Mouse (Mus musculus) limb, embryonic 11.5 days (tissue): ENCODE data around the gene Mgat1. TPM values are rescaled to one million over a fixed set of nuclear protein-coding genes. Genes with fewer than 3 reads are reported as not detected.
A peak's percentile ranks its signal among the peaks of the same experiment; 100 is the strongest.

ENCODE experiments used
- ATAC-seq: fragments of 200-750 bp; cut with Nextera tagmentation; 2 replicates; pipeline ENCODE4 v1.8.0; 2017; ENCODE audit warnings: low read depth; ENCODE audit not compliant: insufficient number of reproducible peaks, low FRiP score, low TSS enrichment
- DNase-seq: peaks from one replicate; pipeline ENCODE4 v3.0.0-alpha.2; 2015; ENCODE audit warnings: low spot score
- H3K27ac ChIP-seq: fragments of 300-500 bp; sonication (generic); replicated peaks from 2 replicates; pipeline ENCODE4 v1.5.1; 2014; ENCODE audit warnings: low read depth, mild to moderate bottlenecking, low read length
- H3K27me3 ChIP-seq: fragments of 300-500 bp; sonication (generic); 2 replicates; pipeline ENCODE4 v1.6.1; 2014; ENCODE audit warnings: mild to moderate bottlenecking, low read length, mixed read lengths; ENCODE audit not compliant: control insufficient read depth, insufficient read depth
- H3K36me3 ChIP-seq: fragments of 300-500 bp; sonication (generic); 2 replicates; pipeline ENCODE4 v1.6.1; 2014; ENCODE audit warnings: mild to moderate bottlenecking, low read length, moderate library complexity, mixed read lengths; ENCODE audit not compliant: control insufficient read depth, insufficient read depth
- H3K4me1 ChIP-seq: fragments of 300-500 bp; sonication (generic); 2 replicates; pipeline ENCODE4 v1.6.1; 2014; ENCODE audit warnings: low read length, mixed read lengths; ENCODE audit not compliant: control insufficient read depth, insufficient read depth
- H3K4me2 ChIP-seq: fragments of 300-500 bp; sonication (generic); 2 replicates; pipeline ENCODE4 v1.6.1; 2014; ENCODE audit warnings: low read depth, mild to moderate bottlenecking, moderate library complexity; ENCODE audit not compliant: severe bottlenecking
- H3K4me3 ChIP-seq: fragments of 300-500 bp; sonication (generic); 2 replicates; pipeline ENCODE4 v1.5.1; 2014; ENCODE audit warnings: low read depth, low read length
- H3K9ac ChIP-seq: fragments of 300-500 bp; sonication (generic); 2 replicates; pipeline ENCODE4 v1.6.1; 2014; ENCODE audit warnings: mild to moderate bottlenecking, low read length
- H3K9me3 ChIP-seq: fragments of 300-500 bp; sonication (generic); 2 replicates; pipeline ENCODE4 v1.6.1; 2016; ENCODE audit warnings: low read length; ENCODE audit not compliant: control insufficient read depth
- WGBS: fragments of 180-500 bp; shearing (Covaris S2); extraction: QIAGEN DNeasy Blood & Tissue Kit; methylation state at CpG from one replicate; pipeline ENCODE4 v1.1.7; 2014; 5-methylcytosine and 5-hydroxymethylcytosine counted together
- polyA plus RNA-seq: library from polyadenylated mRNA; unstranded; fragments of >200 nt; fragmentation: Nextera tagmentation; extraction: Ambion mirVana; gene quantifications from 2 replicates; pipeline ENCODE4 v1.2.1, GENCODE M21; 2014

Mgat1 gene
- polyA plus RNA-seq, 1 experiment from 2014 or later: 41.1 TPM

GRCm38 (mm10) chr11:49235459-49236207, 8.4 kb upstream of the Mgat1 start:
- Histone ChIP-seq H3K36me3 (no peaks in the 10 kb centered on the region), H3K27ac (no peak overlapping the region), H3K9me3 (no peaks in the 10 kb centered on the region), H3K4me3 (no peak overlapping the region), H3K4me2 (no peak overlapping the region), H3K27me3 (no peaks in the 10 kb centered on the region), H3K4me1 (no peaks in the 10 kb centered on the region), H3K9ac (no peak overlapping the region)
- ATAC-seq: no peak
- WGBS: 67% methylated on average over 3 of the region's 3 CpGs
- no peak for DNase-seq

DNA sequence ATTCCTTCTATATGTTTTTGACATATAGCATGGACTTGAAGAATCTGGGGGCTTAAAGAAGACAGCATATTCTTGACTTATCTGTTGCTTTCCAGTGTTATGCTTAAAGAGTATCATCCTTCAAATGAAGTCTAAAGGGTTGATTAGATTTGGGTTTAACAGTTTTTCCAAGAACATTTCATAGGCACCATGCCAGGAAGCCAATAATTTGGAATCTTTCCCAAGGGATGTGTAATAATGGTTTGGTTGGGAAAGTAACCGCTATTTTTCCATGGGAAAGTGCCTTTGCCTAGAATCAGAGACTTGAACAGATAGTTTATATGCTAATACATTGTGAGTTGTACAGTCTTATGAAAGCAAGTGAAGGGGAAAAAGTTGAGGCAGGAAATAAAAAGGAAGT, 7.1 kb upstream of the Mgat1 start:
- WGBS: 67% methylated on average over 1 of the region's 1 CpGs
- H3K4me2 ChIP-seq: no peak overlapping the region
- DNase-seq: no peak

GRCm38 (mm10) chr11:49237532-49237931, 6.5 kb upstream of the Mgat1 start:
- Histone ChIP-seq H3K27me3 (no peaks in the 10 kb centered on the region), H3K9me3 (no peaks in the 10 kb centered on the region), H3K36me3 (no peaks in the 10 kb centered on the region), H3K4me3 (no peak overlapping the region), H3K4me1 (no peaks in the 10 kb centered on the region), H3K27ac (no peak overlapping the region), H3K9ac (no peak overlapping the region), H3K4me2 (no peak overlapping the region)
- DNase-seq (no peak), ATAC-seq (no peak)
- WGBS: 64% methylated on average over 2 of the region's 2 CpGs

More for the DNA sequence above, 7.1 kb upstream of the Mgat1 start:
- Histone ChIP-seq H3K27ac (no peak overlapping the region), H3K4me1 (no peaks in the 10 kb centered on the region), H3K4me3 (no peak overlapping the region), H3K36me3 (no peaks in the 10 kb centered on the region), H3K27me3 (no peaks in the 10 kb centered on the region), H3K9ac (no peak overlapping the region), H3K9me3 (no peaks in the 10 kb centered on the region)
- no peak for ATAC-seq

GRCm38 (mm10) chr11:49240310-49240709, 3.7 kb upstream of the Mgat1 start:
- no peak for DNase-seq
- Histone ChIP-seq H3K27me3 (no peaks in the 10 kb centered on the region), H3K27ac (no peak overlapping the region), H3K36me3 (no peaks in the 10 kb centered on the region), H3K4me2 (no peak overlapping the region), H3K9me3 (no peaks in the 10 kb centered on the region), H3K4me1 (peaks cover 7% of the 10 kb centered on the region; the same call in 1 of the 2 replicates), H3K9ac (no peak overlapping the region), H3K4me3 (no peak overlapping the region)
- 76% methylated on average over 1 of the region's 1 CpGs for WGBS
- ATAC-seq: no peak

- Histone ChIP-seq H3K9ac (no peak overlapping the region), H3K4me3 (no peak overlapping the region), H3K4me1 (peaks cover 9% of the 10 kb centered on the region; the same call in 1 of the 2 replicates), H3K9me3 (no peaks in the 10 kb centered on the region), H3K27me3 (no peaks in the 10 kb centered on the region), H3K27ac (no peak overlapping the region), H3K4me2 (no peak overlapping the region), H3K36me3 (no peaks in the 10 kb centered on the region)
- WGBS: 84% methylated on average over 4 of the region's 4 CpGs
- ATAC-seq (no peak), DNase-seq (no peak)
These were observed 3.1 kb upstream of the Mgat1 start for GRCm38 (mm10) chr11:49240874-49241273.

DNA sequence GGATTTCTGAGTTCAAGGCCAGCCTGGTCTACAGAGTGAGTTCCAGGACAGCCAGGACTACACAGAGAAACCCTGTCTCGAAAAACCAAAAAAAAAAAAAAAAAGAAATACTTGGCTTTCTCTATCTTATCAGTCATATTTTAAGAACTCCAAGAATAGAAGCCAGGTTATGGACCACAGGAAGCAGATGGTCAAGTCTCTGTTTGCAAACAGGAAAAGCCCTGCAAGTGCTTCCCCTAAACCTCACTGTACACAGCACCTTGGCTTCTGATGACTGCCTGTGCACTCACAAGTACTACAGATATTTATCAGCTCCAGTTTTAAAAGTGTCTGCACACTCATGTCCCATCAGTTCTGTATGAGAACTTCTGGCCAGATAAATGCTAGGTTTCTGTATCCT, 2.5 kb upstream of the Mgat1 start:
- H3K4me2 ChIP-seq: no peak overlapping the region
- ATAC-seq (no peak), DNase-seq (no peak)
- H3K4me3 ChIP-seq: no peak overlapping the region
- H3K9ac ChIP-seq: no peak overlapping the region
- no peaks in the 10 kb centered on the region for H3K27me3 ChIP-seq
- no peaks in the 10 kb centered on the region for H3K36me3 ChIP-seq
- no CpG with 5 or more reads among the region's 1 CpGs for WGBS
- H3K9me3 ChIP-seq: no peaks in the 10 kb centered on the region
- H3K4me1 ChIP-seq: peaks cover 9% of the 10 kb centered on the region; the same call in 1 of the 2 replicates
- H3K27ac ChIP-seq: no peak overlapping the region

DNA sequence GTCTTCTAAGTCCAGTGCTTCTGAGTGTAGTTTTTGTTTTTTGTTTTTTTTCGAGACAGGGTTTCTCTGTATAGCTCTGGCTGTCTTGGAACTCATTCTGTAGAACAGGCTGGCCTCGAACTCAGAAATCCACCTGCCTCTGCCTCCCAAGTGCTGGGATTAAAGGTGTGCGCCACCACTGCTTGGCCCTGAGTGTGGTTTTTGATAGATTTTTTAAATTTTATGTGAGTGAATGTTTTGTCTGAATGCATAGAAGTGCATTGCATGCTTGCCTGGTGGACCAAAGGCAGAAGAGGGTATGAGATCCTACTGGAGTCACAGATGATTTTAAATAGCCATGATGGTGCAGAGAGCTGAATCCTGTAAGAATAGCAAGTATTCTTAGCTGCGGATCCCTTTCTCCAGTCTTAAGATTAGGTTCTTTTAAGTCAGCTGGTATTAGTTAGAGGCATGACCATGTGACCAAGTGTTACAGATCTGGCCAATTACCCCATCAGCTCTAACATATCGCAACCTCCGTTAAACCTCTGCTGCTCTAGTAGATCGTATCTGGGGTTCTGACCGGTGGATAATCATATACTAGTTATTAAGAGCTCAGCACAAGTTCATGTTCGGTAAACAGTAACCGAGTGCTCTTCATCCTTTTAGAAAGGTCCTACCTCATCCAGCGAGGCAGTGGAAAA, 906 bp upstream of the Mgat1 start:
- peaks cover 9% of the 10 kb centered on the region; the same call in 1 of the 2 replicates for H3K4me1 ChIP-seq
- H3K36me3 ChIP-seq: no peaks in the 10 kb centered on the region
- H3K4me2 ChIP-seq: peak overlapping the region; percentile 70
- H3K9ac ChIP-seq: peak overlapping the region; percentile 58; the same call in 1 of the 2 replicates
- peak overlapping the region; percentile 82 for H3K27ac ChIP-seq
- H3K4me3 ChIP-seq: peak overlapping the region; percentile 35
- H3K9me3 ChIP-seq: no peaks in the 10 kb centered on the region
- DNase-seq (no peak), ATAC-seq (peak; percentile 3; the same call in 1 of the 2 replicates)
- 19% methylated on average over 11 of the region's 11 CpGs for WGBS
- no peaks in the 10 kb centered on the region for H3K27me3 ChIP-seq

- no peaks in the 10 kb centered on the region for H3K9me3 ChIP-seq
- peak overlapping the region; percentile 70 for H3K4me2 ChIP-seq
- H3K4me1 ChIP-seq: peaks cover 9% of the 10 kb centered on the region; the same call in 1 of the 2 replicates
- peak; percentile 3; the same call in 1 of the 2 replicates for ATAC-seq
- H3K4me3 ChIP-seq: peak overlapping the region; percentile 35
- H3K36me3 ChIP-seq: no peaks in the 10 kb centered on the region
- DNase-seq: no peak
- no peaks in the 10 kb centered on the region for H3K27me3 ChIP-seq
- 0% methylated on average over 4 of the region's 4 CpGs for WGBS
- peak overlapping the region; percentile 22; the same call in 1 of the 2 replicates for H3K9ac ChIP-seq
- H3K27ac ChIP-seq: peak overlapping the region; percentile 82; the same call in 1 of the 2 replicates
These were observed 572 bp downstream of the Mgat1 start for GRCm38 (mm10) chr11:49244595-49244930.
